Mouse (Mus musculus) intestine, embryonic 15.5 days (tissue): ENCODE results near the gene Olfr1008. TPM values are rescaled to one million over a fixed set of nuclear protein-coding genes. Genes with fewer than 3 reads are reported as not detected.
A peak's percentile ranks its signal among the peaks of the same experiment; 100 is the strongest.
"Not testable (repeated sequence)": the region's sequence is repeated elsewhere in the genome, so short reads cannot be mapped to it uniquely, and the experiment has no call there.

Experiments used
- ATAC-seq: fragments of 200-750 bp; cut with Nextera tagmentation; 2 replicates; pipeline ENCODE4 v1.8.0; 2017; ENCODE audit warnings: moderate TSS enrichment, moderate library complexity
- H3K27ac ChIP-seq: fragments of 300-500 bp; sonication (generic); 2 replicates; pipeline ENCODE4 v1.5.1; 2015; ENCODE audit warnings: mild to moderate bottlenecking, inconsistent platforms
- H3K27me3 ChIP-seq: fragments of 300-500 bp; sonication (generic); replicated peaks from 2 replicates; pipeline ENCODE4 v1.6.1; 2015; ENCODE audit warnings: inconsistent platforms
- H3K36me3 ChIP-seq: fragments of 300-500 bp; sonication (generic); 2 replicates; pipeline ENCODE4 v1.6.1; 2015; ENCODE audit warnings: inconsistent platforms
- H3K4me1 ChIP-seq: fragments of 300-500 bp; sonication (generic); replicated peaks from 2 replicates; pipeline ENCODE4 v1.6.1; 2015; ENCODE audit warnings: inconsistent platforms
- H3K4me2 ChIP-seq: fragments of 300-500 bp; sonication (generic); replicated peaks from 2 replicates; pipeline ENCODE4 v1.6.1; 2015; ENCODE audit warnings: mild to moderate bottlenecking, inconsistent platforms
- H3K4me3 ChIP-seq: fragments of 300-500 bp; sonication (generic); replicated peaks from 2 replicates; pipeline ENCODE4 v1.5.1; 2015; ENCODE audit warnings: inconsistent platforms
- H3K9ac ChIP-seq: fragments of 300-500 bp; sonication (generic); 2 replicates; pipeline ENCODE4 v1.6.1; 2015; ENCODE audit warnings: inconsistent platforms
- H3K9me3 ChIP-seq: fragments of 300-500 bp; sonication (generic); 2 replicates; pipeline ENCODE4 v1.6.1; 2016; ENCODE audit warnings: inconsistent platforms
- WGBS: fragments of 180-500 bp; shearing (Covaris S2); methylation state at CpG from one replicate; pipeline ENCODE4 v1.1.7; 2015; 5-methylcytosine and 5-hydroxymethylcytosine counted together
- polyA plus RNA-seq: library from polyadenylated mRNA; unstranded; fragments of >200 nt; fragmentation: Nextera tagmentation; extraction: Ambion mirVana; gene quantifications from 2 replicates; pipeline ENCODE4 v1.2.1, GENCODE M21; 2015

The Olfr1008 gene
- polyA plus RNA-seq: not detected in 2 replicates

GRCm38 (mm10) chr2:85689131-85689530 lies at the start of gene Olfr1008:
Gene Olfr1008, plus strand, starts transcription at chr2:85689431.
- Histone ChIP-seq H3K4me2 (no peak within 1 kb of the TSS), H3K4me1 (no peaks in the 10 kb centered on the region), H3K9me3 (no peaks in the 10 kb centered on the region), H3K9ac (no peak within 1 kb of the TSS), H3K4me3 (no peak within 1 kb of the TSS), H3K27ac (no peak within 1 kb of the TSS), H3K27me3 (no peaks in the 10 kb centered on the region), H3K36me3 (no peaks in the 10 kb centered on the region)
- ATAC-seq: no peak

DNA sequence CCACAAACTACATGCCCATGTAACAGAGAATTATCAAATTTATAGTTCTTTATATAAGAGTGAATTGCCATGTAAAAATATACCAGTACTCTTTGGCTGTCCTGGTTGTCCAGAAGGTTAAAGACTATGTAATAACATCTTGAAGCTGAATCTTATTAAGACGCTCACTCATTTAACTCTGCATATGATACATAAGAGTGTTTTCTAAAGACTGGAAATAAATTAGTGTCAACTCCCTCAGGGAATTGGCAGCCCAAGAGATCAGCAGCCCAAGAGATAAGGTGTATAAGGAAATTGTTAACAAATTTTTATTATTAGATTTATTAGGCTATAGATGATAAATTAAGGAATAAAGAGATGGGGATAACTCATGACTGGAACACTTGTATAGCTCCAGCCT lies 38.6 kb upstream of the Olfr1008 start, which contains the start of gene Olfr1002:
Olfr1002 (minus strand) TSS at position 101 of the 400 bp plus-strand sequence.
- 85% methylated on average over 1 of the region's 1 CpGs for WGBS
- Histone ChIP-seq H3K27me3 (no peaks in the 10 kb centered on the region), H3K4me2 (no peak within 1 kb of the TSS), H3K36me3 (no peaks in the 10 kb centered on the region), H3K4me1 (no peaks in the 10 kb centered on the region), H3K9ac (no peak within 1 kb of the TSS), H3K27ac (no peak within 1 kb of the TSS), H3K4me3 (no peak within 1 kb of the TSS), H3K9me3 (no peaks in the 10 kb centered on the region)
- no peak for ATAC-seq

- not testable (repeated sequence) for H3K4me2 ChIP-seq, H3K36me3 ChIP-seq, H3K9me3 ChIP-seq, H3K27me3 ChIP-seq, ATAC-seq, H3K4me1 ChIP-seq, H3K9ac ChIP-seq, H3K27ac ChIP-seq, H3K4me3 ChIP-seq
These were observed 24.9 kb upstream of the Olfr1008 start, which contains the start of gene Olfr154 for GRCm38 (mm10) chr2:85664355-85664754. Gene Olfr154, minus strand, starts transcription at chr2:85664455.

GRCm38 (mm10) chr2:85678667-85679066 lies 10.6 kb upstream of the Olfr1008 start, which contains the start of gene Olfr1006:
Gene Olfr1006, minus strand, starts transcription at chr2:85678767.
- H3K27me3 ChIP-seq: no peaks in the 10 kb centered on the region
- no peaks in the 10 kb centered on the region for H3K9me3 ChIP-seq
- no peak within 1 kb of the TSS for H3K4me2 ChIP-seq
- ATAC-seq: no peak
- H3K4me3 ChIP-seq: no peak within 1 kb of the TSS
- H3K36me3 ChIP-seq: no peaks in the 10 kb centered on the region
- H3K4me1 ChIP-seq: no peaks in the 10 kb centered on the region
- no peak within 1 kb of the TSS for H3K9ac ChIP-seq
- no peak within 1 kb of the TSS for H3K27ac ChIP-seq

DNA sequence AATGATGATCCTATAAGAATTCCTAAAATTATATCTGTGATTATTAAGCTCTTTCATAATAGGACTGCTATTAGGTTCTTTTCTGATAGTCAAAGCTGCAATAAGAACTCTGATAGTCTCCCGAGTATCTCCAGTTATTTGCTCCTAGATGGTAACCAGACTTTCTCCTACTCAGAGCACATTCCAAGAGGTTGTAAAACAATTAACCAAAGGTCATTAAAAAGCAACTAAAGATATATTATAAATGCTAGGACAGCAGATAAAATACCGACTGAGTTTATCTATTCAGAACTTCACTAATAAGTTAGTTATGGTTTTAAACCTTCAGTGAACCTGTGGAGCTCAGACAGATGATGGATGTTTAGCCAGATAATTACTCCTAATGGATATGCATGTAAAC lies 21.4 kb downstream of the Olfr1008 start:
- H3K4me3 ChIP-seq, H3K9me3 ChIP-seq, H3K36me3 ChIP-seq, H3K27ac ChIP-seq, H3K4me2 ChIP-seq, H3K4me1 ChIP-seq, H3K27me3 ChIP-seq, H3K9ac ChIP-seq: not testable (repeated sequence)
- whole genome bisulfite sequencing: 15% methylated on average over 2 of the region's 2 CpGs
- ATAC-seq: peak; percentile 59

- H3K27ac ChIP-seq: no peak overlapping the region
- no peaks in the 10 kb centered on the region for H3K9me3 ChIP-seq
- WGBS: 17% methylated on average over 1 of the region's 1 CpGs
- no peak overlapping the region for H3K9ac ChIP-seq
- no peak overlapping the region for H3K4me3 ChIP-seq
- ATAC-seq: peak; percentile 49; the same call in 1 of the 2 replicates
- no peak overlapping the region for H3K4me2 ChIP-seq
- no peaks in the 10 kb centered on the region for H3K27me3 ChIP-seq
- no peaks in the 10 kb centered on the region for H3K36me3 ChIP-seq
- no peaks in the 10 kb centered on the region for H3K4me1 ChIP-seq
These were observed 21.9 kb downstream of the Olfr1008 start for GRCm38 (mm10) chr2:85711159-85711558.

DNA sequence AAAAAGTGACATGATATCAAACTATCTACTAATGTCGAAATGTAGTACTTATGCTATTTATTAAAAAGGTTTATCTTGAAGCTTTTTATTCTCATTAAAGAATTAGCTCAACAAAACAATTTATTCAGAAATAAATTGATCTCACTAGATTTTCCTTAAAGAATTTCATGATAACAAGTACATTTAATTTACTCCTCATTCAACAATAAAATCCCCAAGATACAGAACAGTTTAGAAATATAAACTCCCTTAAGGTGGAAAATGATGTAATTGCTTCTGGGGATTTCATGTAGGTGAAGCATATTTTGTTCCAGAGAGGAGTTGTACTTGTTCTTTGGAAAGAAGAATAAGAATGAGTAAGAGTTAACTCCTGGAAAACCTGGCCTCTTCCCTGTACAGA lies 25.9 kb downstream of the Olfr1008 start, which contains the start of gene Olfr1009:
Olfr1009 (plus strand) TSS at position 301 of the 400 bp plus-strand sequence.
- Histone ChIP-seq H3K27me3 (no peaks in the 10 kb centered on the region), H3K4me3 (no peak within 1 kb of the TSS), H3K36me3 (no peaks in the 10 kb centered on the region), H3K9me3 (no peaks in the 10 kb centered on the region), H3K27ac (no peak within 1 kb of the TSS), H3K4me2 (no peak within 1 kb of the TSS), H3K9ac (no peak within 1 kb of the TSS), H3K4me1 (no peaks in the 10 kb centered on the region)
- 97% methylated on average over 1 of the region's 1 CpGs for WGBS
- no peak for ATAC-seq

DNA sequence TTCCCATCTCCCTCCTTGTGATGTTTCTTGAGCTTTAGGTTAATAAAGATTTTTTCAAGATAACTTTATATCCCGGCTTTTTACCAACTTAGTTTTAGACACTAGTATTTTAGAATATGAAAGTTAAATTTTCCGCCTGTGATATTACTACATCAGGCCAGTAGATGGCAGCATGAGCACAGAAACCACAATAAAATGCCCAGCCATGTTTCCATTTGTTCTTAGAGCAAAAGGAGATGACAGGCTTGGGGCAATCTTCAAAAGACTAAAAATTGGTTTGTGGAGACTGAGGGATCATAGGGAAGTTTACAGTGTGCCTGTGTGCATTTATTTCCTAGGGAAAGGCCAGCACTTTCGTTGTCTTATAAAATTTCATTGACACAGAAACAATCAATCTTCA lies 36.6 kb downstream of the Olfr1008 start:
- H3K9ac ChIP-seq: no peak overlapping the region
- H3K27ac ChIP-seq: no peak overlapping the region
- no peaks in the 10 kb centered on the region for H3K4me1 ChIP-seq
- no peaks in the 10 kb centered on the region for H3K36me3 ChIP-seq
- no peak overlapping the region for H3K4me2 ChIP-seq
- no peaks in the 10 kb centered on the region for H3K27me3 ChIP-seq
- 18% methylated on average over 3 of the region's 3 CpGs for WGBS
- H3K4me3 ChIP-seq: no peak overlapping the region
- no peaks in the 10 kb centered on the region for H3K9me3 ChIP-seq
- no peak for ATAC-seq

Other genes starting within 250 kb of the Olfr1008 start
- gene Olfr995, start 245.8 kb upstream of the Olfr1008 start, polyA plus RNA-seq: not detected in 2 replicates
- gene 4833423E24Rik, start 170.4 kb upstream of the Olfr1008 start, polyA plus RNA-seq: 0.06 and 0.10 TPM in 2 replicates
- not detected in 2 replicates for gene Olfr996, start 110.2 kb upstream of the Olfr1008 start, polyA plus RNA-seq
- gene Olfr998, start 100.5 kb upstream of the Olfr1008 start, polyA plus RNA-seq: not detected in 2 replicates
- gene Olfr1000, start 77.5 kb upstream of the Olfr1008 start, polyA plus RNA-seq: not detected in 2 replicates
- gene Olfr1002, start 38.7 kb upstream of the Olfr1008 start, polyA plus RNA-seq: not detected in 2 replicates
- gene Olfr154, start 25.0 kb upstream of the Olfr1008 start, polyA plus RNA-seq: not detected in 2 replicates
- gene Olfr1006, start 10.7 kb upstream of the Olfr1008 start, polyA plus RNA-seq: not detected in 2 replicates
- gene Olfr1009, start 26.0 kb downstream of the Olfr1008 start, polyA plus RNA-seq: not detected in 2 replicates
- not detected in 2 replicates for gene Olfr1012, start 73.3 kb downstream of the Olfr1008 start, polyA plus RNA-seq
- not detected in 2 replicates for gene Olfr1013, start 77.7 kb downstream of the Olfr1008 start, polyA plus RNA-seq
- gene Olfr1014, start 83.3 kb downstream of the Olfr1008 start, polyA plus RNA-seq: not detected in 2 replicates
- not detected in 2 replicates for gene Olfr1015, start 92.6 kb downstream of the Olfr1008 start, polyA plus RNA-seq
- not detected in 2 replicates for gene Olfr1016, start 113.1 kb downstream of the Olfr1008 start, polyA plus RNA-seq
- not detected in 2 replicates for gene Olfr1018, start 129.0 kb downstream of the Olfr1008 start, polyA plus RNA-seq
- gene Olfr1019, start 156.1 kb downstream of the Olfr1008 start, polyA plus RNA-seq: not detected in 2 replicates
- gene Olfr1020, start 157.6 kb downstream of the Olfr1008 start, polyA plus RNA-seq: not detected in 2 replicates
- gene Olfr1022, start 179.2 kb downstream of the Olfr1008 start, polyA plus RNA-seq: not detected in 2 replicates
- gene Olfr1023, start 196.2 kb downstream of the Olfr1008 start, polyA plus RNA-seq: not detected in 2 replicates
- not detected in 2 replicates for gene Olfr1024, start 215.6 kb downstream of the Olfr1008 start, polyA plus RNA-seq
- not detected in 2 replicates for gene Olfr1025-ps1, start 225.8 kb downstream of the Olfr1008 start, polyA plus RNA-seq
- not detected in 2 replicates for gene Olfr1026, start 232.1 kb downstream of the Olfr1008 start, polyA plus RNA-seq